Mouse (Mus musculus): ENCODE measurements around the gene Glt1d1.
A peak's percentile ranks its signal among the peaks of the same experiment; 100 is the strongest.

DNA sequence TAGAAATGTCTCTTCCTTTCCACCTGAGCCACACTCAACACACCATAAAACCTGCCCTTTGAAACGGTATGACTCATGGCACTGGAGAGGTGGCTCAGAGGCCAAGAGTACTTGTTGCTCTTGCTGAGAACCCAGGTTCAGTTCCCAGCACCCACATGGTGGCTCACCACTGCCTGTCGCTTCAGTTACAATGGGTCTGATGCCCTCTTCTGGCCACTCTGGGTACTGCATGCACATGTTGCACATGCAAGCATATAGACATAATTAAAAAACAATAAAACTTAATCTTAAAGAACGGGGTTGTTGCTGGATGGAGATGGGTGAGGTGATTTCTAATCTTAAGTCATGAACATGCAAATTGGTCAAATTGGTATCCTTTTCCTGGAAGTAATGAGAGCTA lies 8.3 kb downstream of the Glt1d1 start:
- TF ChIP-seq CTCF (IDR thresholded peaks at IDR 0.05; ENCODE audit: low read depth, low read length) (0 out of 2 replicates have a peak, but pooled peaks have one; percentile 17), POLR2A (IDR thresholded peaks at IDR 0.05; ENCODE audit: borderline replicate concordance, low read depth, low read length) (no peak)

Measured in bone marrow macrophage, adult 2 months (primary cell).